Mouse (Mus musculus) liver, adult 2 months (tissue): ENCODE measurements at regions not wholly inside any gene's neighbourhood (a gene's known extent, or its start where the extent isn't known, plus 50 kb on each side); places are given as distances from the start of the nearest gene placed in this dataset.

Source experiments
- DNase-seq: peaks from one replicate; pipeline ENCODE4 v3.0.0-alpha.2; 2011; ENCODE audit warnings: low read depth, low spot score; ENCODE audit errors: extremely low read depth
- H3K27ac ChIP-seq: fragments of 200-500 bp; replicated peaks from 2 replicates; pipeline ENCODE4 v1.5.1; 2012; ENCODE audit warnings: low read depth, mild to moderate bottlenecking, control low read depth, inconsistent platforms, low read length; ENCODE audit not compliant: insufficient read depth
- H3K27me3 ChIP-seq: fragments of 200-500 bp; 2 replicates; pipeline ENCODE4 v1.6.1; 2012; ENCODE audit warnings: mild to moderate bottlenecking, moderate library complexity, low read length, inconsistent platforms; ENCODE audit not compliant: control insufficient read depth, insufficient read depth
- H3K36me3 ChIP-seq: fragments of 200-500 bp; 2 replicates; pipeline ENCODE4 v1.6.1; 2012; ENCODE audit warnings: low read length, inconsistent platforms; ENCODE audit not compliant: control insufficient read depth, insufficient read depth
- H3K4me1 ChIP-seq: fragments of 200-500 bp; 2 replicates; pipeline ENCODE4 v1.6.1; 2011; ENCODE audit warnings: low read length; ENCODE audit not compliant: control insufficient read depth, insufficient read depth
- H3K4me3 ChIP-seq: fragments of 200-500 bp; 2 replicates; pipeline ENCODE4 v1.5.1; 2011; ENCODE audit warnings: low read depth, mild to moderate bottlenecking, control low read depth, low read length, moderate library complexity; ENCODE audit not compliant: insufficient read depth
- H3K79me2 ChIP-seq: fragments of 200-500 bp; 2 replicates; pipeline ENCODE4 v1.6.1; 2012; ENCODE audit warnings: inconsistent platforms, mild to moderate bottlenecking, low read length, moderate library complexity; ENCODE audit not compliant: control insufficient read depth, insufficient read depth
- H3K9ac ChIP-seq: fragments of 200-500 bp; 2 replicates; pipeline ENCODE4 v1.6.1; 2012; ENCODE audit warnings: low read depth, mild to moderate bottlenecking, control low read depth, inconsistent platforms, low read length
- CTCF ChIP-seq: fragments of 200-500 bp; IDR thresholded peaks from 2 replicates; pipeline ENCODE4 v1.5.1; 2011; ENCODE audit warnings: low read depth, low read length, control low read depth
- POLR2A ChIP-seq: fragments of 200-500 bp; IDR thresholded peaks from 2 replicates; pipeline ENCODE4 v1.6.1; 2011; ENCODE audit warnings: low read length, control low read depth; ENCODE audit not compliant: insufficient read depth; ENCODE audit errors: extremely low read depth
- WGBS: fragments of 180-500 bp; shearing (Covaris S2); methylation state at CpG from one replicate; pipeline ENCODE4 v1.1.7; 2018; 5-methylcytosine and 5-hydroxymethylcytosine counted together

GRCm38 (mm10) chr10:98044579-98044978 is 318.0 kb upstream of the C030005K15Rik start:
- H3K79me2 ChIP-seq: no peaks in the 10 kb centered on the region
- no peaks in the 10 kb centered on the region for H3K27me3 ChIP-seq
- H3K27ac ChIP-seq: no peak overlapping the region
- DNase-seq: no peak
- no peaks in the 10 kb centered on the region for H3K4me1 ChIP-seq
- no peak overlapping the region for H3K4me3 ChIP-seq
- no peak overlapping the region for H3K9ac ChIP-seq
- H3K36me3 ChIP-seq: no peaks in the 10 kb centered on the region
- no peak for TF ChIP-seq POLR2A
- TF ChIP-seq CTCF: no peak

DNA sequence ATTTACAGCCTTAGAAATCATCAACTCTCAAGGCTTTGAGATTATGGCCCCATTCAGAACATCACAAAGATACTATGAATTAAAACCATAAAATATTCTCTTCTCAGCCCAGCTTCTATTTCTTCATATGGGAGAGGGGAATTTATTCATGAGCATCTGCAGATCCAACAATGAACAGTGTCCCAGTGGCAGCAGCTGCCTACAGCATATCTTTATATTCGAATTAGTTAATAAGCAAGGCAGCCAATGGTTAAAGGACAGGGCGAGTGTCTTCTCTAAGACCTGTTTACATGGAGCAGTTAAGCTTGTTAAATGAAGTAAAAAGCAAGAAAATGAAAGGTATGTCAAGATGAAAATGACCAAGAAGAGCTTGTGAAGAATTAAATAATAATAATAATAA is 346.9 kb upstream of the C030005K15Rik start:
- no peaks in the 10 kb centered on the region for H3K36me3 ChIP-seq
- H3K27ac ChIP-seq: no peak overlapping the region
- DNase-seq: no peak
- no peak for TF ChIP-seq POLR2A
- H3K4me3 ChIP-seq: no peak overlapping the region
- 63% methylated on average over 2 of the region's 2 CpGs for WGBS
- H3K79me2 ChIP-seq: no peaks in the 10 kb centered on the region
- H3K27me3 ChIP-seq: no peaks in the 10 kb centered on the region
- H3K4me1 ChIP-seq: no peaks in the 10 kb centered on the region
- H3K9ac ChIP-seq: no peak overlapping the region

DNA sequence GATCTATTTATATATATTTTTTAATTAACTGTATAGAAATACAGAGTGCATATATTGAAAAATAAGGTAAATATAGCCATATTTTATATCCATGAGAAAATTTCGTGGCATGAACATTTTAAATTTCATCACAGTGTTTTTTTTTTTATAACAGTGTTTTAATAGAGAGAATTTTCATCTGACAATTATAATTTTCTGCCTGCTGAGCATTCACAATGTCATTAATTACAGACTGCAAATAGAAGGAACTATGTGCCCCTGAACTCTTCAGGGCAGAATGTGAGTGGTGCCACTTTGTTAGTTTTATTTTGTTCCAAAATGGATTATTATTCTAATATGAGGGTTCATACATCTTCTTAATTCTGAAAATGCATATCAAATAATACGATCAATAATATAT is 358.3 kb upstream of the C030005K15Rik start:
- Histone ChIP-seq H3K4me1 (no peaks in the 10 kb centered on the region), H3K27ac (no peak overlapping the region), H3K9ac (no peak overlapping the region), H3K27me3 (no peaks in the 10 kb centered on the region), H3K4me3 (no peak overlapping the region), H3K36me3 (no peaks in the 10 kb centered on the region), H3K79me2 (no peaks in the 10 kb centered on the region)
- DNase-seq: no peak
- TF ChIP-seq CTCF (no peak), POLR2A (no peak)
- WGBS: 47% methylated on average over 2 of the region's 2 CpGs

DNA sequence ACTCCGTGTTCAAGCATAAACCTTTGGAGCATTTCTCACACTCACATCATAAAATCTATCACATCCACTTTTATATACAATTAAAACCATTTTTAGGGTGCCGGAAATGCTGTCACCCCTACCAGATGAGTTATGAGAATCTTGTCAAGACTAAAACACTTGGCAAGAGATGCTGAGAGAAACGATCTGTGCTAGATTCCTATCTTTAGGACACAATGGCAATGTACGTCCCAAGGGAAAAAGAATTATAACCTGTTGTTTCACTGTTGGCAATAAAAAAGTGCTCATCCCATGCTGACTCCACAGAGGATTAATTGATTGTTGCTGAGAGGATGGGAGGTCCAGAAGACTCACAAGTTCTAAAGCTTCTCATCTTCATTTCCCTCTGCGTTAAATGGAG is 389.7 kb upstream of the C030005K15Rik start:
- Histone ChIP-seq H3K27ac (no peak overlapping the region), H3K4me1 (no peaks in the 10 kb centered on the region), H3K9ac (no peak overlapping the region), H3K27me3 (no peaks in the 10 kb centered on the region), H3K36me3 (no peaks in the 10 kb centered on the region), H3K4me3 (no peak overlapping the region), H3K79me2 (no peaks in the 10 kb centered on the region)
- TF ChIP-seq POLR2A (no peak), CTCF (no peak)
- 83% methylated on average over 5 of the region's 5 CpGs for WGBS
- no peak for DNase-seq

DNA sequence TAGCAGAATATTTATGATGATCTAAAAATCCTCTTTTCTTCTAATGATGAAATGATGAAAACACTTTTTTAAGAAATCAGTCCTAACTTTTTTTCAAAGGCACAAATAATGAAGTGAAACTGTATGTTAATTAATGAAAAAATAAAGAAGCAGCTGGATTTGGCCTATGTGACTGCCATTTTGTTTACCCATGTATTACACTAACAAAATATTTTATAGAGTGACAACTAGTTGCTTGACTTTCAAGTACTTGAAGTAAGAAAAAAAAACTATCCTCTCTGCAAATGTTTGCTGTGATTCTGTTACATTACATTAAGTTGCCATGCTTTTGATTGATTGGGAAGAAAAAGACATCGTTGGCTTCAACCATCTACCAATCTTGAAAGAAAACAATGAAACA is 399.2 kb upstream of the C030005K15Rik start:
- no peak for DNase-seq
- Histone ChIP-seq H3K27me3 (no peaks in the 10 kb centered on the region), H3K36me3 (no peaks in the 10 kb centered on the region), H3K79me2 (no peaks in the 10 kb centered on the region), H3K4me3 (no peak overlapping the region), H3K4me1 (no peaks in the 10 kb centered on the region), H3K27ac (no peak overlapping the region), H3K9ac (no peak overlapping the region)
- TF ChIP-seq POLR2A (no peak), CTCF (no peak)
- 94% methylated on average over 1 of the region's 1 CpGs for WGBS

- no peaks in the 10 kb centered on the region for H3K27me3 ChIP-seq
- no peaks in the 10 kb centered on the region for H3K79me2 ChIP-seq
- 67% methylated on average over 1 of the region's 1 CpGs for WGBS
- no peak overlapping the region for H3K27ac ChIP-seq
- no peak for DNase-seq
- no peak overlapping the region for H3K4me3 ChIP-seq
- H3K4me1 ChIP-seq: no peaks in the 10 kb centered on the region
- TF ChIP-seq CTCF: no peak
- no peak for TF ChIP-seq POLR2A
- no peak overlapping the region for H3K9ac ChIP-seq
- H3K36me3 ChIP-seq: no peaks in the 10 kb centered on the region
These were observed 408.5 kb upstream of the C030005K15Rik start for GRCm38 (mm10) chr10:98135026-98135425.
